ENCODE assay signal across 8 mouse cellular contexts in the genomic region with DNA sequence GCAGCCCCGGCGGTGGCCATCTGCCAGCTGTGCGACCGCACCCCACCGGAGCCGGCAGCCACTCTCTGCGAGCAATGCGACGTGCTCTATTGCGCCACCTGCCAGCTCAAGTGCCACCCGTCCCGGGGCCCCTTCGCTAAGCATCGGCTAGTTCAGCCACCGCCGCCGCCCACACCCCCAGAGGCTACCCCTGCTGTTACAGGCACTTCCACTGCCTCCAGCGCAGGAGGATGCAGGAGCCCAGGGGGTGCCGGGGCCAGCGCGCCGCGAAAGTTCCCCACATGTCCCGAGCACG. TPM values are rescaled to one million over a fixed set of nuclear protein-coding genes. Genes with fewer than 3 reads are reported as not detected.
DNase-seq lines count a peak whose midpoint lies in the region; ATAC-seq and TF ChIP-seq lines count a peak whose summit lies in the region.

No protein-coding gene starts in this region.

- no peak for ATAC-seq in embryonic facial prominence, embryonic 13.5 days (ENCODE audit: insufficient number of reproducible peaks, insufficient read depth, low FRiP score, low TSS enrichment, low read depth)
- peak; percentile 28 for ATAC-seq in hindbrain, embryonic 11.5 days (ENCODE audit: low FRiP score)
- no peak for ATAC-seq in activated CD4-positive, CD25-positive, alpha-beta regulatory T cell, adult 4 months

- peak overlapping the region; percentile 32; the same call in 1 of the 2 replicates for H3K9ac ChIP-seq in ES-Bruce4 (ENCODE audit: low read depth, poor library complexity, severe bottlenecking)
- H3K9ac ChIP-seq in embryonic facial prominence, embryonic 13.5 days: no peak overlapping the region
- H3K9ac ChIP-seq in hindbrain, embryonic 11.5 days (ENCODE audit: low read depth, low read length): peak overlapping the region; percentile 68

- peak; percentile 36 for TF ChIP-seq CTCF in ES-Bruce4 (IDR thresholded peaks at IDR 0.05; ENCODE audit: low read depth, low read length)

- no peak for TF ChIP-seq POLR2A in ES-Bruce4 (IDR thresholded peaks at IDR 0.05; ENCODE audit: insufficient read depth, low read length)

- H3K36me3 ChIP-seq in ES-Bruce4 (ENCODE audit: control insufficient read depth, insufficient read depth, low read length, poor library complexity, severe bottlenecking): no peaks in the 10 kb centered on the region
- no peaks in the 10 kb centered on the region for H3K36me3 ChIP-seq in embryonic facial prominence, embryonic 13.5 days
- no peaks in the 10 kb centered on the region for H3K36me3 ChIP-seq in hindbrain, embryonic 11.5 days (ENCODE audit: control insufficient read depth, insufficient read depth, low read length)

- H3K4me3 ChIP-seq in ES-Bruce4 (ENCODE audit: low read depth, low read length): peak overlapping the region; percentile 59
- H3K4me3 ChIP-seq in embryonic facial prominence, embryonic 13.5 days: peak overlapping the region; percentile 63
- peak overlapping the region; percentile 64 for H3K4me3 ChIP-seq in hindbrain, embryonic 11.5 days (ENCODE audit: low read depth, low read length)

- H3K27me3 ChIP-seq in ES-Bruce4 (ENCODE audit: control insufficient read depth, insufficient read depth, low read length, poor library complexity, severe bottlenecking): peaks cover 29% of the 10 kb centered on the region
- peaks cover 82% of the 10 kb centered on the region for H3K27me3 ChIP-seq in embryonic facial prominence, embryonic 13.5 days
- H3K27me3 ChIP-seq in hindbrain, embryonic 11.5 days (ENCODE audit: control insufficient read depth, insufficient read depth, low read length): peaks cover 37% of the 10 kb centered on the region

- peak overlapping the region; percentile 100 for H3K4me2 ChIP-seq in embryonic facial prominence, embryonic 13.5 days
- peak overlapping the region; percentile 99 for H3K4me2 ChIP-seq in hindbrain, embryonic 11.5 days (replicated peaks; ENCODE audit: low read depth, low read length)

- TF ChIP-seq EP300 in ES-Bruce4 (IDR thresholded peaks at IDR 0.05; ENCODE audit: insufficient read depth, low read depth, low read length): no peak

- H3K27ac ChIP-seq in ES-Bruce4 (ENCODE audit: insufficient read depth, low read length): no peak overlapping the region
- H3K27ac ChIP-seq in embryonic facial prominence, embryonic 13.5 days: no peak overlapping the region
- peak overlapping the region; percentile 92 for H3K27ac ChIP-seq in hindbrain, embryonic 11.5 days (ENCODE audit: low read depth, low read length)

- no peaks in the 10 kb centered on the region for H3K4me1 ChIP-seq in ES-Bruce4 (ENCODE audit: control insufficient read depth, insufficient read depth, low read length)
- peaks cover 26% of the 10 kb centered on the region for H3K4me1 ChIP-seq in embryonic facial prominence, embryonic 13.5 days
- peaks cover 9% of the 10 kb centered on the region for H3K4me1 ChIP-seq in hindbrain, embryonic 11.5 days (replicated peaks; ENCODE audit: control insufficient read depth, insufficient read depth, low read length)

- no peaks in the 10 kb centered on the region for H3K9me3 ChIP-seq in ES-Bruce4 (replicated peaks; ENCODE audit: control insufficient read depth, insufficient read depth, low read length, poor library complexity, severe bottlenecking)
- no peaks in the 10 kb centered on the region for H3K9me3 ChIP-seq in embryonic facial prominence, embryonic 13.5 days
- H3K9me3 ChIP-seq in hindbrain, embryonic 11.5 days (ENCODE audit: control insufficient read depth, low read length): no peaks in the 10 kb centered on the region

- peak; percentile 69 for DNase-seq in adrenal gland, postnatal 25 days
- peak; percentile 82 for DNase-seq in hindbrain, embryonic 11.5 days (ENCODE audit: low spot score)
- DNase-seq in layer of hippocampus, postnatal 36 days: peak; percentile 75 to 80
- DNase-seq in lung, postnatal 14 days: peak; percentile 66
- DNase-seq in right cerebral cortex, adult 2 months (ENCODE audit: low spot score in 2 of 2): peak; percentile 74 to 83

- WGBS in embryonic facial prominence, embryonic 13.5 days: under 1% methylated on average over 25 of the region's 25 CpGs
- WGBS in hindbrain, embryonic 11.5 days: under 1% methylated on average over 25 of the region's 25 CpGs

RNA-seq across cellular contexts. Expression of a gene that starts 1.5 kb away (rescaled TPM):
- 9.1 and 9.4 TPM in 2 replicates for polyA plus RNA-seq in ES-Bruce4 (2011; ENCODE audit: insufficient read depth, insufficient read length, low read depth, missing spikeins)
- 2.2 and 3.0 TPM in 2 replicates for total RNA-seq in adrenal gland, postnatal 25 days (2021)
- polyA plus RNA-seq in embryonic facial prominence, embryonic 13.5 days (2015; fragmentation: Nextera tagmentation; extraction: Ambion mirVana): 0.18 and 0.19 TPM in 2 replicates
- polyA plus RNA-seq in hindbrain, embryonic 11.5 days (2014; fragmentation: Nextera tagmentation; extraction: Ambion mirVana): 6.5 and 7.3 TPM in 2 replicates
- total RNA-seq in layer of hippocampus, postnatal 36 days (2021): 1 to 10 TPM; 3.1 to 3.9 TPM
- not detected for polyA plus RNA-seq in activated CD4-positive, CD25-positive, alpha-beta regulatory T cell, adult 4 months (2017; shearing (Covaris generic))

RNA-seq across cellular contexts. Expression of a gene that starts 42.8 kb away (rescaled TPM):
- polyA plus RNA-seq in ES-Bruce4 (2011; ENCODE audit: insufficient read depth, insufficient read length, low read depth, missing spikeins): 6.9 and 8.0 TPM in 2 replicates
- 0.24 TPM in 1 of 2 replicates, not detected in the other for total RNA-seq in adrenal gland, postnatal 25 days (2021)
- polyA plus RNA-seq in embryonic facial prominence, embryonic 13.5 days (2015; fragmentation: Nextera tagmentation; extraction: Ambion mirVana): 2.8 and 2.9 TPM in 2 replicates
- polyA plus RNA-seq in hindbrain, embryonic 11.5 days (2014; fragmentation: Nextera tagmentation; extraction: Ambion mirVana): 3.9 and 4.3 TPM in 2 replicates
- under 1 TPM; 0.48 to 0.95 TPM for total RNA-seq in layer of hippocampus, postnatal 36 days (2021)
- 1 to 10 TPM in 1 of 2 experiments, under 1 TPM in 1; 0.50 to 1.1 TPM for polyA plus RNA-seq in activated CD4-positive, CD25-positive, alpha-beta regulatory T cell, adult 4 months (2017; shearing (Covaris generic))
